Mouse (Mus musculus): ENCODE measurements around the gene Chrm3. TPM values are rescaled to one million over a fixed set of nuclear protein-coding genes. Genes with fewer than 3 reads are reported as not detected.

The Chrm3 gene
- polyA plus RNA-seq, 1 experiment, result 8.4 TPM

- DNase-seq (ENCODE audit: low read depth), result no peak
- TF ChIP-seq CTCF (IDR thresholded peaks at IDR 0.05; ENCODE audit: borderline replicate concordance, extremely low read depth, insufficient read depth, insufficient read length), result no peak
- TF ChIP-seq POLR2A (IDR thresholded peaks at IDR 0.05; ENCODE audit: borderline replicate concordance, extremely low read depth, insufficient read depth, insufficient read length, poor library complexity, severe bottlenecking), result no peak
These were observed 203.2 kb downstream of the Chrm3 start for GRCm38 (mm10) chr13:10157496-10157895.

- peak; percentile 23 for DNase-seq (ENCODE audit: low read depth)
- TF ChIP-seq POLR2A (IDR thresholded peaks at IDR 0.05; ENCODE audit: borderline replicate concordance, extremely low read depth, insufficient read depth, insufficient read length, poor library complexity, severe bottlenecking), result no peak
- no peak for TF ChIP-seq CTCF (IDR thresholded peaks at IDR 0.05; ENCODE audit: borderline replicate concordance, extremely low read depth, insufficient read depth, insufficient read length)
These were observed 220.1 kb downstream of the Chrm3 start for GRCm38 (mm10) chr13:10140573-10140972.

GRCm38 (mm10) chr13:10138878-10139277 is 221.8 kb downstream of the Chrm3 start:
- TF ChIP-seq CTCF (IDR thresholded peaks at IDR 0.05; ENCODE audit: borderline replicate concordance, extremely low read depth, insufficient read depth, insufficient read length), result no peak
- TF ChIP-seq POLR2A (IDR thresholded peaks at IDR 0.05; ENCODE audit: borderline replicate concordance, extremely low read depth, insufficient read depth, insufficient read length, poor library complexity, severe bottlenecking), result no peak
- no peak for DNase-seq (ENCODE audit: low read depth)

- DNase-seq (ENCODE audit: low read depth), result no peak
- no peak for TF ChIP-seq CTCF (IDR thresholded peaks at IDR 0.05; ENCODE audit: borderline replicate concordance, extremely low read depth, insufficient read depth, insufficient read length)
- TF ChIP-seq POLR2A (IDR thresholded peaks at IDR 0.05; ENCODE audit: borderline replicate concordance, extremely low read depth, insufficient read depth, insufficient read length, poor library complexity, severe bottlenecking), result no peak
These were observed 229.6 kb downstream of the Chrm3 start for GRCm38 (mm10) chr13:10131064-10131463.

- no peak for TF ChIP-seq POLR2A (IDR thresholded peaks at IDR 0.05; ENCODE audit: borderline replicate concordance, extremely low read depth, insufficient read depth, insufficient read length, poor library complexity, severe bottlenecking)
- no peak for TF ChIP-seq CTCF (IDR thresholded peaks at IDR 0.05; ENCODE audit: borderline replicate concordance, extremely low read depth, insufficient read depth, insufficient read length)
These were observed 248.4 kb downstream of the Chrm3 start for GRCm38 (mm10) chr13:10112211-10112610.

GRCm38 (mm10) chr13:10109542-10109941 is 251.1 kb downstream of the Chrm3 start:
- no peak for DNase-seq (ENCODE audit: low read depth)
- TF ChIP-seq POLR2A (IDR thresholded peaks at IDR 0.05; ENCODE audit: borderline replicate concordance, extremely low read depth, insufficient read depth, insufficient read length, poor library complexity, severe bottlenecking) (no peak), CTCF (IDR thresholded peaks at IDR 0.05; ENCODE audit: borderline replicate concordance, extremely low read depth, insufficient read depth, insufficient read length) (no peak)

More at GRCm38 (mm10) chr13:10112211-10112610, 248.4 kb downstream of the Chrm3 start:
- DNase-seq (ENCODE audit: low read depth), result no peak

GRCm38 (mm10) chr13:10107331-10107730 is 253.3 kb downstream of the Chrm3 start:
- no peak for TF ChIP-seq CTCF (IDR thresholded peaks at IDR 0.05; ENCODE audit: borderline replicate concordance, extremely low read depth, insufficient read depth, insufficient read length)
- TF ChIP-seq POLR2A (IDR thresholded peaks at IDR 0.05; ENCODE audit: borderline replicate concordance, extremely low read depth, insufficient read depth, insufficient read length, poor library complexity, severe bottlenecking), result no peak
- DNase-seq (ENCODE audit: low read depth), result no peak

GRCm38 (mm10) chr13:10090778-10091177 is 269.9 kb downstream of the Chrm3 start:
- TF ChIP-seq CTCF (IDR thresholded peaks at IDR 0.05; ENCODE audit: borderline replicate concordance, extremely low read depth, insufficient read depth, insufficient read length) (no peak), POLR2A (IDR thresholded peaks at IDR 0.05; ENCODE audit: borderline replicate concordance, extremely low read depth, insufficient read depth, insufficient read length, poor library complexity, severe bottlenecking) (no peak)

GRCm38 (mm10) chr13:10086336-10086735 is 274.3 kb downstream of the Chrm3 start:
- peak; percentile 61 for DNase-seq (ENCODE audit: low read depth)

More at GRCm38 (mm10) chr13:10090778-10091177, 269.9 kb downstream of the Chrm3 start:
- DNase-seq (ENCODE audit: low read depth), result no peak

GRCm38 (mm10) chr13:10081896-10082426 is 278.7 kb downstream of the Chrm3 start:
- no peak for DNase-seq (ENCODE audit: low read depth)
- TF ChIP-seq CTCF (IDR thresholded peaks at IDR 0.05; ENCODE audit: borderline replicate concordance, extremely low read depth, insufficient read depth, insufficient read length) (no peak), POLR2A (IDR thresholded peaks at IDR 0.05; ENCODE audit: borderline replicate concordance, extremely low read depth, insufficient read depth, insufficient read length, poor library complexity, severe bottlenecking) (no peak)

More at GRCm38 (mm10) chr13:10086336-10086735, 274.3 kb downstream of the Chrm3 start:
- TF ChIP-seq CTCF (IDR thresholded peaks at IDR 0.05; ENCODE audit: borderline replicate concordance, extremely low read depth, insufficient read depth, insufficient read length) (no peak), POLR2A (IDR thresholded peaks at IDR 0.05; ENCODE audit: borderline replicate concordance, extremely low read depth, insufficient read depth, insufficient read length, poor library complexity, severe bottlenecking) (no peak)

GRCm38 (mm10) chr13:10071165-10071564 is 289.5 kb downstream of the Chrm3 start:
- peak; percentile 71 for DNase-seq (ENCODE audit: low read depth)
- TF ChIP-seq CTCF (IDR thresholded peaks at IDR 0.05; ENCODE audit: borderline replicate concordance, extremely low read depth, insufficient read depth, insufficient read length) (peak; percentile 42; the same call in 1 of the 2 replicates), POLR2A (IDR thresholded peaks at IDR 0.05; ENCODE audit: borderline replicate concordance, extremely low read depth, insufficient read depth, insufficient read length, poor library complexity, severe bottlenecking) (no peak)

- no peak for DNase-seq (ENCODE audit: low read depth)
- no peak for TF ChIP-seq POLR2A (IDR thresholded peaks at IDR 0.05; ENCODE audit: borderline replicate concordance, extremely low read depth, insufficient read depth, insufficient read length, poor library complexity, severe bottlenecking)
- TF ChIP-seq CTCF (IDR thresholded peaks at IDR 0.05; ENCODE audit: borderline replicate concordance, extremely low read depth, insufficient read depth, insufficient read length), result no peak
These were observed 291.6 kb downstream of the Chrm3 start for GRCm38 (mm10) chr13:10068927-10069580.

All from brain, embryonic 14.5 days (tissue).